Mouse (Mus musculus) heart, postnatal 0 days (tissue): ENCODE data around the gene 6430548M08Rik.

Experiments used
- CTCF ChIP-seq: IDR thresholded peaks from 2 replicates; pipeline ENCODE4 v1.5.1; 2016; ENCODE audit warnings: antibody characterized with exemption, control low read depth, low read depth
- EP300 ChIP-seq: IDR thresholded peaks from 2 replicates; pipeline ENCODE4 v1.6.1; 2016; ENCODE audit warnings: antibody characterized with exemption, low read depth

DNA sequence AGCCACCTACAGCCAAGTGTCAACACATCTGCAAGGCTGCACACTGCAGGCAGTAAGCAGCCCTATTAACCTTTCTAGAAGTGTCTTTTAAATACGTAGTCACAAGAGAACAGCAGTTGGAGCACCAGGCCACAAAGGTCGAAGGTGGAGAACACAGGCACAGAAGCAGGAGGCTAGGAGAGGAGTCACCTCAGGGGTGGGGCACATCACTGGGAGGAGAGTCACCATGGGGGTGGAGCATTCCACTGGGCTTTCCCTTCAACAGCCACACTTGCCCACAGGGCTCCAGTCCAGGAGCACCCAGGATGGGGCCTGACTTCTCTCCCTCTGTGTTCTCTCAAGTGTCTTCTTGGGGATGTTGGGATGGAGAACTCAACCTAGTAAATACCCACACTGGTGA, 17.5 kb upstream of the 6430548M08Rik start:
- TF ChIP-seq CTCF (no peak), EP300 (no peak)
